8 mouse cellular contexts compared by ENCODE assay signal in the genomic region with DNA sequence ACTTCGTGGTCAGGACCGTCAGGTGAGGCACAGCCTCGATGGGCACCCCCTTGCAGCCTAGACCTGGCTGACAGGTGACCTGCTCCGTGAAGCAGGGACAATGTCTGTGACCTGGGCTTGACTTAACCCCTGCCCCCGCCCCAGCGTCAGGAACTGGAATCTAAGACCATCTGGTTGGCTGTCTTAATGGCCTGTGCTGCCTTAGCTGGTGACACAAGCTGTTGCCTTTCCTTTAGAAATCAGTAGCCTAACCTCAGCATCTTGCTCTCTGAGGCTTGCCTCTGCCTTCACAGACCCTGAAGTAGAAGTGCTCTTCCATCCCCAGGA. TPM values are rescaled to one million over a fixed set of nuclear protein-coding genes. Genes with fewer than 3 reads are reported as not detected.
DNase-seq lines count a peak whose midpoint lies in the region; ATAC-seq and TF ChIP-seq lines count a peak whose summit lies in the region.

No protein-coding gene starts in this region.

- peaks cover 33% of the 10 kb centered on the region for H3K4me1 ChIP-seq in heart, postnatal 0 days (ENCODE audit: control insufficient read depth, insufficient read depth)
- H3K4me1 ChIP-seq in CH12.LX (ENCODE audit: control insufficient read depth in 1 of 2, insufficient read depth in 2 of 2): peaks cover 0 to 21% of the 10 kb centered on the region in 2 experiments; a peak in 2 of 4 replicates
- H3K4me1 ChIP-seq in hindbrain, embryonic 13.5 days (replicated peaks): peaks cover 16% of the 10 kb centered on the region
- H3K4me1 ChIP-seq in midbrain, embryonic 13.5 days (replicated peaks): peaks cover 17% of the 10 kb centered on the region

- peak overlapping the region; percentile 85 for H3K27ac ChIP-seq in heart, postnatal 0 days (ENCODE audit: low read depth)
- H3K27ac ChIP-seq in CH12.LX (ENCODE audit: insufficient read depth, low read depth): peak overlapping the region; percentile 41; the same call in 1 of the 2 replicates
- peak overlapping the region; percentile 90 for H3K27ac ChIP-seq in hindbrain, embryonic 13.5 days
- H3K27ac ChIP-seq in midbrain, embryonic 13.5 days: peak overlapping the region; percentile 87

- no peaks in the 10 kb centered on the region for H3K36me3 ChIP-seq in heart, postnatal 0 days (replicated peaks; ENCODE audit: control insufficient read depth, insufficient read depth, low read length)
- H3K36me3 ChIP-seq in CH12.LX (replicated peaks in 1 of 2; ENCODE audit: control insufficient read depth in 1 of 2, insufficient read depth in 1 of 2, low read length in 1 of 2): peaks cover 0 to 2% of the 10 kb centered on the region in 2 experiments
- no peaks in the 10 kb centered on the region for H3K36me3 ChIP-seq in hindbrain, embryonic 13.5 days
- H3K36me3 ChIP-seq in midbrain, embryonic 13.5 days: no peaks in the 10 kb centered on the region

- H3K4me2 ChIP-seq in heart, postnatal 0 days (ENCODE audit: low read depth, low read length): peak overlapping the region; percentile 79
- H3K4me2 ChIP-seq in CH12.LX (ENCODE audit: insufficient read depth, low read depth, poor library complexity, severe bottlenecking): peak overlapping the region; percentile 48
- H3K4me2 ChIP-seq in hindbrain, embryonic 13.5 days: peak overlapping the region; percentile 94
- peak overlapping the region; percentile 92 for H3K4me2 ChIP-seq in midbrain, embryonic 13.5 days (replicated peaks)

- no peak for TF ChIP-seq CTCF in heart, postnatal 0 days (IDR thresholded peaks at IDR 0.05; ENCODE audit: low read depth)
- no peak for TF ChIP-seq CTCF in CH12.LX (conservative IDR thresholded peaks at IDR 0.05 in 1 of 2, IDR thresholded peaks at IDR 0.05 in 1 of 2; ENCODE audit: low read depth in 2 of 2, low read length in 2 of 2)
- no peak for TF ChIP-seq CTCF in brain, embryonic 14.5 days (IDR thresholded peaks at IDR 0.05; ENCODE audit: borderline replicate concordance, extremely low read depth, insufficient read depth, insufficient read length)

- in situ Hi-C loops in CH12.LX (cut with MboI; ENCODE audit: low pct_ligation_motif_present, low pct_unique_long_range_greater_than_20kb, low sequenced_read_pairs): no loop called here

- H3K27me3 ChIP-seq in heart, postnatal 0 days (ENCODE audit: control insufficient read depth, insufficient read depth, low read length): no peaks in the 10 kb centered on the region
- no peaks in the 10 kb centered on the region for H3K27me3 ChIP-seq in CH12.LX (replicated peaks)
- no peaks in the 10 kb centered on the region for H3K27me3 ChIP-seq in hindbrain, embryonic 13.5 days
- H3K27me3 ChIP-seq in midbrain, embryonic 13.5 days: no peaks in the 10 kb centered on the region

- H3K79me2 ChIP-seq in CH12.LX (replicated peaks; ENCODE audit: control insufficient read depth, extremely low read depth, insufficient read depth, poor library complexity, severe bottlenecking): peaks cover 2% of the 10 kb centered on the region; the same call in 1 of the 2 replicates

- H3K4me3 ChIP-seq in heart, postnatal 0 days (ENCODE audit: low read depth, low read length): peak overlapping the region; percentile 90
- peak overlapping the region; percentile 77 to 93 (median 92) for H3K4me3 ChIP-seq in CH12.LX (replicated peaks in 1 of 3; ENCODE audit: low read depth in 2 of 3, low read length in 2 of 3, poor library complexity in 1 of 3)
- H3K4me3 ChIP-seq in hindbrain, embryonic 13.5 days: peak overlapping the region; percentile 92
- H3K4me3 ChIP-seq in midbrain, embryonic 13.5 days (replicated peaks): peak overlapping the region; percentile 68

- no peaks in the 10 kb centered on the region for H3K9me3 ChIP-seq in heart, postnatal 0 days (replicated peaks; ENCODE audit: control insufficient read depth, low read length)
- no peaks in the 10 kb centered on the region for H3K9me3 ChIP-seq in CH12.LX (replicated peaks; ENCODE audit: low read length)
- no peaks in the 10 kb centered on the region for H3K9me3 ChIP-seq in hindbrain, embryonic 13.5 days
- no peaks in the 10 kb centered on the region for H3K9me3 ChIP-seq in midbrain, embryonic 13.5 days

- dilution Hi-C loops in CH12.LX (cut with MboI; ENCODE audit: extremely low pct_ligation_motif_present, extremely low pct_unique_long_range_greater_than_20kb, low sequenced_read_pairs): no loop called here

- TF ChIP-seq EP300 in heart, postnatal 0 days (IDR thresholded peaks at IDR 0.05; ENCODE audit: low read depth): no peak
- no peak for TF ChIP-seq EP300 in CH12.LX (IDR thresholded peaks at IDR 0.05; ENCODE audit: low read length)

- 0% methylated on average over 6 of the region's 6 CpGs for WGBS in heart, postnatal 0 days
- 2% methylated on average over 6 of the region's 6 CpGs for WGBS in hindbrain, embryonic 13.5 days
- WGBS in midbrain, embryonic 13.5 days: under 1% methylated on average over 6 of the region's 6 CpGs

- no peak for ATAC-seq in heart, postnatal 0 days (ENCODE audit: insufficient read depth, low read depth)
- no peak for ATAC-seq in hindbrain, embryonic 13.5 days (ENCODE audit: low FRiP score)
- ATAC-seq in midbrain, embryonic 13.5 days: no peak

- peak overlapping the region; percentile 85 for H3K9ac ChIP-seq in heart, postnatal 0 days (replicated peaks; ENCODE audit: low read depth, low read length)
- peak overlapping the region; percentile 85 for H3K9ac ChIP-seq in CH12.LX (ENCODE audit: insufficient read depth, low read depth)
- peak overlapping the region; percentile 94 for H3K9ac ChIP-seq in hindbrain, embryonic 13.5 days
- peak overlapping the region; percentile 83 for H3K9ac ChIP-seq in midbrain, embryonic 13.5 days (replicated peaks)

- TF ChIP-seq POLR2A in CH12.LX (IDR thresholded peaks at IDR 0.05; ENCODE audit: low read depth, low read length): no peak
- TF ChIP-seq POLR2A in brain, embryonic 14.5 days (IDR thresholded peaks at IDR 0.05; ENCODE audit: borderline replicate concordance, extremely low read depth, insufficient read depth, insufficient read length, poor library complexity, severe bottlenecking): no peak

- no peak for TF ChIP-seq RAD21 in CH12.LX (IDR thresholded peaks at IDR 0.05; ENCODE audit: low read depth, low read length)

- no peak for DNase-seq in heart, postnatal 0 days (ENCODE audit: low spot score)
- DNase-seq in heart, adult 11 months: no peak
- DNase-seq in CH12.LX (ENCODE audit: extremely low read depth): peak; percentile 30
- DNase-seq in brain, embryonic 14.5 days (ENCODE audit: low read depth): peak; percentile 58
- no peak for DNase-seq in T-cell, adult 2 months (ENCODE audit: low spot score)
- no peak for DNase-seq in layer of hippocampus, postnatal 36 days

TF ChIP-seq in CH12.LX, 34 proteins besides CTCF, POLR2A, EP300 and RAD21:
- TF ChIP-seq MYC (IDR thresholded peaks at IDR 0.05; ENCODE audit: low read depth, low read length): no peak

RNA-seq across cellular contexts. Expression of gene Fam174a, which starts 0.8 kb away (rescaled TPM):
- total RNA-seq in heart, postnatal 0 days (2014; rRNA removed; ENCODE audit: low replicate concordance): 31.5 and 57.1 TPM in 2 replicates
- polyA plus RNA-seq in heart, postnatal 0 days (2015; fragmentation: Nextera tagmentation; extraction: Ambion mirVana): 36.1 and 39.5 TPM in 2 replicates
- 11.4 and 14.6 TPM in 2 replicates for total RNA-seq in CH12.LX (2012; rRNA removed)
- 21.5 and 22.3 TPM in 2 replicates for total RNA-seq in CH12.LX (2014; rRNA removed)
- 10.1 TPM in 2 replicates for polyA plus RNA-seq in CH12.LX (2012; ENCODE audit: insufficient read length, low read depth)
- 13.6 and 14.9 TPM in 2 replicates for polyA plus RNA-seq in brain, embryonic 14.5 days (2012; rRNA removed)
- 26.1 and 27.3 TPM in 2 replicates for polyA plus RNA-seq in hindbrain, embryonic 13.5 days (2015; fragmentation: Nextera tagmentation; extraction: Ambion mirVana)
- polyA plus RNA-seq in midbrain, embryonic 13.5 days (2015; fragmentation: Nextera tagmentation; extraction: Ambion mirVana): 20.4 and 24.5 TPM in 2 replicates
- 10 to 100 TPM; 39.3 to 42.7 TPM for total RNA-seq in layer of hippocampus, postnatal 36 days (2021)

Comparison
In these comparisons a context has a peak if more than half of its experiments do, and no peak if none do; other contexts are left out.
1. DNase-seq: peak in CH12.LX (single experiment) and brain, embryonic 14.5 days (single experiment); none in heart, postnatal 0 days (single experiment), heart, adult 11 months (single experiment), T-cell, adult 2 months (single experiment) and layer of hippocampus, postnatal 36 days (0 of 2).
2. Peak in every context shown above with its lines, with median percentiles within 50 percentile points of each other: H3K27ac ChIP-seq, H3K4me2 ChIP-seq, H3K4me3 ChIP-seq and H3K9ac ChIP-seq.